ENCODE assay signal across 22 mouse cellular contexts in the genomic region with DNA sequence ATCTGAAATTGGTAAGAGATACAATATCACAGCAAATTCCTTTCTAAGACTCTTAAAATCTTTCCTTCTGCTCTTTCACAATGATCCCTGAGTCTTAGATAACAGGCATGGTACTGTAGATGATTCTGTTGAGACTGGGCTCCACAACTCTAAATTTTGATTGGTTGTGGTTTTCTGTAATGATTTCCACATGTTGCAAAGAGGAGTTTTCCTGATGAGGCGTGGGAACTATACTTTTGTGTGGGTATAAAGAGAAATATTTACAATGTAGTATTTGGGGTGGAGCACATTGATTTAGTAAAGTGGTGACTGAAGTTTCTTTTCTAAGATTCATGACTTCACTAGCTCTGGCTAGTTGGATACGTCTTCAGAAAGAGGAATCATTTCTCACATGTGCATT.
A peak's percentile ranks its signal among the peaks of the same experiment; 100 is the strongest.
DNase-seq lines count a peak whose midpoint lies in the region; ATAC-seq lines count a peak whose summit lies in the region.
"Had no signal": no experiment of that assay in that cellular context is flagged by ENCODE, and none has a peak within 500 bp of the region (broad histone marks: within the 10 kb centered on the region; RNA-seq: fewer than 3 reads in every experiment).

No protein-coding gene starts in this region.

- no peaks in the 10 kb centered on the region for H3K4me1 ChIP-seq in embryonic facial prominence, embryonic 11.5 days (ENCODE audit: control insufficient read depth, insufficient read depth, low read length)
- peaks cover 34% of the 10 kb centered on the region for H3K4me1 ChIP-seq in embryonic facial prominence, embryonic 10.5 days
- H3K4me1 ChIP-seq in embryonic facial prominence, embryonic 14.5 days (ENCODE audit: control insufficient read depth, insufficient read depth, low read length) = 0 out of 2 replicates have a peak, but pooled peaks cover 12% of the 10 kb centered on the region
- H3K4me1 ChIP-seq in limb, embryonic 10.5 days = peaks cover 52% of the 10 kb centered on the region
- H3K4me1 ChIP-seq in heart, embryonic 12.5 days (replicated peaks) = no peaks in the 10 kb centered on the region; the same call in 1 of the 2 replicates
- H3K4me1 ChIP-seq: embryonic facial prominence, embryonic 15.5 days; forebrain, embryonic 12.5 days had no signal

- no peaks in the 10 kb centered on the region for H3K36me3 ChIP-seq in embryonic facial prominence, embryonic 11.5 days (replicated peaks; ENCODE audit: control insufficient read depth, insufficient read depth, low read depth, low read length)
- no peaks in the 10 kb centered on the region for H3K36me3 ChIP-seq in embryonic facial prominence, embryonic 10.5 days (replicated peaks)
- no peaks in the 10 kb centered on the region for H3K36me3 ChIP-seq in embryonic facial prominence, embryonic 14.5 days (ENCODE audit: control insufficient read depth, insufficient read depth, low read length)
- H3K36me3 ChIP-seq in limb, embryonic 10.5 days = no peaks in the 10 kb centered on the region
- H3K36me3 ChIP-seq in heart, embryonic 12.5 days = no peaks in the 10 kb centered on the region
- H3K36me3 ChIP-seq: embryonic facial prominence, embryonic 12.5 days; embryonic facial prominence, embryonic 15.5 days; forebrain, embryonic 10.5 days; forebrain, embryonic 12.5 days had no signal

- WGBS in embryonic facial prominence, embryonic 11.5 days = 54% methylated on average over 2 of the region's 2 CpGs
- WGBS in embryonic facial prominence, embryonic 10.5 days = 72% methylated on average over 2 of the region's 2 CpGs
- WGBS in embryonic facial prominence, embryonic 14.5 days = 60% methylated on average over 2 of the region's 2 CpGs
- 50% methylated on average over 2 of the region's 2 CpGs for WGBS in limb, embryonic 10.5 days
- 80% methylated on average over 2 of the region's 2 CpGs for WGBS in heart, embryonic 12.5 days

- H3K9me3 ChIP-seq in embryonic facial prominence, embryonic 11.5 days (replicated peaks; ENCODE audit: control insufficient read depth, low read length) = no peaks in the 10 kb centered on the region
- H3K9me3 ChIP-seq in embryonic facial prominence, embryonic 10.5 days = no peaks in the 10 kb centered on the region
- no peaks in the 10 kb centered on the region for H3K9me3 ChIP-seq in embryonic facial prominence, embryonic 14.5 days (ENCODE audit: control insufficient read depth, low read length)
- H3K9me3 ChIP-seq in limb, embryonic 10.5 days (replicated peaks) = no peaks in the 10 kb centered on the region
- H3K9me3 ChIP-seq in heart, embryonic 12.5 days (replicated peaks) = no peaks in the 10 kb centered on the region
- H3K9me3 ChIP-seq: embryonic facial prominence, embryonic 12.5 days; embryonic facial prominence, embryonic 15.5 days; forebrain, embryonic 10.5 days; forebrain, embryonic 12.5 days had no signal

- no peaks in the 10 kb centered on the region for H3K27me3 ChIP-seq in embryonic facial prominence, embryonic 11.5 days (ENCODE audit: control insufficient read depth, insufficient read depth, low read length)
- no peaks in the 10 kb centered on the region for H3K27me3 ChIP-seq in embryonic facial prominence, embryonic 10.5 days (replicated peaks; ENCODE audit: low read depth, poor library complexity, severe bottlenecking)
- H3K27me3 ChIP-seq in embryonic facial prominence, embryonic 14.5 days (replicated peaks; ENCODE audit: control insufficient read depth, insufficient read depth, low read length) = no peaks in the 10 kb centered on the region
- H3K27me3 ChIP-seq in limb, embryonic 10.5 days (ENCODE audit: low read depth, poor library complexity, severe bottlenecking) = no peaks in the 10 kb centered on the region
- H3K27me3 ChIP-seq in heart, embryonic 12.5 days (replicated peaks) = no peaks in the 10 kb centered on the region
- H3K27me3 ChIP-seq: embryonic facial prominence, embryonic 12.5 days; embryonic facial prominence, embryonic 15.5 days; forebrain, embryonic 12.5 days; Patski had no signal

- no peak overlapping the region for H3K4me2 ChIP-seq in embryonic facial prominence, embryonic 11.5 days (ENCODE audit: low read depth, low read length)
- H3K4me2 ChIP-seq in embryonic facial prominence, embryonic 14.5 days (ENCODE audit: low read depth, low read length) = no peak overlapping the region
- H3K4me2 ChIP-seq in heart, embryonic 12.5 days = no peak overlapping the region
- H3K4me2 ChIP-seq: embryonic facial prominence, embryonic 12.5 days; embryonic facial prominence, embryonic 15.5 days; forebrain, embryonic 12.5 days had no signal

- no peak overlapping the region for H3K9ac ChIP-seq in embryonic facial prominence, embryonic 11.5 days (replicated peaks; ENCODE audit: low read length)
- H3K9ac ChIP-seq in embryonic facial prominence, embryonic 14.5 days (ENCODE audit: low read depth, low read length) = no peak overlapping the region
- no peak overlapping the region for H3K9ac ChIP-seq in heart, embryonic 12.5 days
- H3K9ac ChIP-seq: embryonic facial prominence, embryonic 12.5 days; embryonic facial prominence, embryonic 15.5 days; forebrain, embryonic 12.5 days had no signal

- H3K27ac ChIP-seq in embryonic facial prominence, embryonic 11.5 days (replicated peaks; ENCODE audit: low read depth, low read length) = no peak overlapping the region
- H3K27ac ChIP-seq in embryonic facial prominence, embryonic 10.5 days (replicated peaks) = no peak overlapping the region
- no peak overlapping the region for H3K27ac ChIP-seq in embryonic facial prominence, embryonic 14.5 days (replicated peaks; ENCODE audit: low read depth, low read length)
- H3K27ac ChIP-seq in limb, embryonic 10.5 days = peak overlapping the region; percentile 80; the same call in 1 of the 2 replicates
- no peak overlapping the region for H3K27ac ChIP-seq in heart, embryonic 12.5 days (ENCODE audit: poor library complexity, severe bottlenecking)
- H3K27ac ChIP-seq: embryonic facial prominence, embryonic 15.5 days; forebrain, embryonic 10.5 days; forebrain, embryonic 12.5 days had no signal

- H3K4me3 ChIP-seq in embryonic facial prominence, embryonic 11.5 days (ENCODE audit: low read depth, low read length) = no peak overlapping the region
- H3K4me3 ChIP-seq in embryonic facial prominence, embryonic 10.5 days = no peak overlapping the region
- H3K4me3 ChIP-seq in embryonic facial prominence, embryonic 14.5 days (ENCODE audit: low read depth, low read length) = no peak overlapping the region
- H3K4me3 ChIP-seq in limb, embryonic 10.5 days = no peak overlapping the region
- H3K4me3 ChIP-seq in heart, embryonic 12.5 days = no peak overlapping the region
- H3K4me3 ChIP-seq: embryonic facial prominence, embryonic 12.5 days; embryonic facial prominence, embryonic 15.5 days; forebrain, embryonic 10.5 days; forebrain, embryonic 12.5 days had no signal

- ATAC-seq in embryonic facial prominence, embryonic 11.5 days (replicated peaks; ENCODE audit: insufficient number of reproducible peaks, low FRiP score, low TSS enrichment, low read depth) = no peak
- ATAC-seq in embryonic facial prominence, embryonic 14.5 days (ENCODE audit: low read depth) = no peak
- no peak for ATAC-seq in erythroblast, adult 5-6 weeks (replicated peaks; ENCODE audit: low FRiP score, poor library complexity, severe bottlenecking)
- ATAC-seq in heart, embryonic 12.5 days (ENCODE audit: insufficient number of reproducible peaks, low FRiP score) = no peak
- ATAC-seq: activated CD4-positive, CD25-positive, alpha-beta regulatory T cell, adult 4 months; forebrain, embryonic 14.5 days; forebrain, embryonic 16.5 days; Patski had no signal

- DNase-seq in embryonic facial prominence, embryonic 11.5 days (ENCODE audit: low spot score) = peak; percentile 33
- no peak for DNase-seq in embryonic facial prominence, embryonic 10.5 days (ENCODE audit: low spot score)
- peak; percentile 36 for DNase-seq in embryonic facial prominence, embryonic 14.5 days (ENCODE audit: low spot score)
- no peak for DNase-seq in limb, embryonic 10.5 days (ENCODE audit: low spot score)
- DNase-seq: adrenal gland, adult 8-10 months; adrenal gland, postnatal 14 days; adrenal gland, postnatal 36 days; cerebellum, adult 11-12 months; cerebellum, adult 2 months; cerebellum, adult 9-10 months; cerebellum, postnatal 10 days; cerebellum, postnatal 25 days had no signal

Comparison
In these comparisons a context has a peak if more than half of its experiments do, and no peak if none do; other contexts are left out.
1. DNase-seq: peak in embryonic facial prominence, embryonic 11.5 days (single experiment) and embryonic facial prominence, embryonic 14.5 days (single experiment); none in embryonic facial prominence, embryonic 10.5 days (single experiment) and limb, embryonic 10.5 days (single experiment).